In the genomic region with DNA sequence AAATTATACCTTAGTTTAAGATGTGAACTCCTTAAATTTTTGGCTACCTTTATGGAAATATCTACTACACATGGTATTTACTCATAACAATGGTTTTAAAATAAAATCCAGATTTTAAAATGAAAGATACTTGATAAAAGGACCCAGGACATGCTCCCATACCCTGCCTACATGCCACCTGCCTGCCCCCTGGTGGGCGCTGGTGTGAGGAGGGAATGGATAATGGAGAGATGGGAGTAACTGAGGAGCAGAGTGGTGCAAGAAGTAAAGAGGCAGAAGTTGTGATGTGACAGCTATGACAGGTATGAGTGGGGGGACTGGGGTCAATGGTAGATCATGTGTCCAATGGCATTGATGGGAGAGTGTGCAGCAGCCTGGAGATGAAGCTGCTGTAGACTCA, we compare ENCODE assay signal across 9 mouse cellular contexts.
DNase-seq lines count a peak whose midpoint lies in the region; ATAC-seq and TF ChIP-seq lines count a peak whose summit lies in the region.
"Had no signal": no experiment of that assay in that cellular context is flagged by ENCODE, and none has a peak within 500 bp of the region (broad histone marks: within the 10 kb centered on the region; RNA-seq: fewer than 3 reads in every experiment).

No protein-coding gene starts in this region.

- no peaks in the 10 kb centered on the region for H3K9me3 ChIP-seq in hindbrain, postnatal 0 days (ENCODE audit: low read length)
- H3K9me3 ChIP-seq in hindbrain, embryonic 12.5 days (replicated peaks) = no peaks in the 10 kb centered on the region
- no peaks in the 10 kb centered on the region for H3K9me3 ChIP-seq in neural tube, embryonic 11.5 days (ENCODE audit: control insufficient read depth, low read length)
- H3K9me3 ChIP-seq: heart, embryonic 13.5 days had no signal

- intact Hi-C loops in left cerebral cortex, postnatal 14 days (cut with DNase I) = no loop called here

- no peak overlapping the region for H3K9ac ChIP-seq in hindbrain, postnatal 0 days (replicated peaks; ENCODE audit: low read length)
- H3K9ac ChIP-seq in hindbrain, embryonic 12.5 days = no peak overlapping the region
- no peak overlapping the region for H3K9ac ChIP-seq in neural tube, embryonic 11.5 days (ENCODE audit: low read length)
- H3K9ac ChIP-seq: heart, embryonic 13.5 days had no signal

- no peak for TF ChIP-seq POLR2A in bone marrow, adult 2 months (IDR thresholded peaks at IDR 0.05; ENCODE audit: borderline replicate concordance, control insufficient read depth, low read depth, low read length)

- H3K27ac ChIP-seq in hindbrain, postnatal 0 days = no peak overlapping the region
- H3K27ac ChIP-seq in hindbrain, embryonic 12.5 days = no peak overlapping the region
- H3K27ac ChIP-seq in bone marrow, adult 2 months (ENCODE audit: control insufficient read depth, insufficient read depth, low read depth, low read length, poor library complexity) = no peak overlapping the region
- H3K27ac ChIP-seq in neural tube, embryonic 11.5 days (ENCODE audit: low read depth, low read length) = no peak overlapping the region
- H3K27ac ChIP-seq: heart, embryonic 13.5 days had no signal

- no peaks in the 10 kb centered on the region for H3K36me3 ChIP-seq in hindbrain, postnatal 0 days (ENCODE audit: insufficient read depth, low read length)
- H3K36me3 ChIP-seq in hindbrain, embryonic 12.5 days = no peaks in the 10 kb centered on the region
- no peaks in the 10 kb centered on the region for H3K36me3 ChIP-seq in neural tube, embryonic 11.5 days (ENCODE audit: control insufficient read depth, insufficient read depth, low read length)
- H3K36me3 ChIP-seq: heart, embryonic 13.5 days had no signal

- H3K4me1 ChIP-seq in hindbrain, postnatal 0 days (ENCODE audit: insufficient read depth, low read length) = no peaks in the 10 kb centered on the region
- no peaks in the 10 kb centered on the region for H3K4me1 ChIP-seq in hindbrain, embryonic 12.5 days
- H3K4me1 ChIP-seq in bone marrow, adult 2 months (ENCODE audit: control insufficient read depth, insufficient read depth, low read length) = no peaks in the 10 kb centered on the region
- H3K4me1 ChIP-seq in neural tube, embryonic 11.5 days (ENCODE audit: control insufficient read depth, insufficient read depth, low read length) = no peaks in the 10 kb centered on the region
- H3K4me1 ChIP-seq: heart, embryonic 13.5 days had no signal

- no peak overlapping the region for H3K4me2 ChIP-seq in hindbrain, postnatal 0 days (ENCODE audit: low read depth, low read length)
- H3K4me2 ChIP-seq in hindbrain, embryonic 12.5 days (replicated peaks) = no peak overlapping the region
- H3K4me2 ChIP-seq in neural tube, embryonic 11.5 days (ENCODE audit: low read depth) = no peak overlapping the region
- H3K4me2 ChIP-seq: heart, embryonic 13.5 days had no signal

- ATAC-seq in hindbrain, postnatal 0 days = no peak
- ATAC-seq in hindbrain, embryonic 12.5 days (ENCODE audit: low FRiP score) = no peak
- no peak for ATAC-seq in neural tube, embryonic 11.5 days (ENCODE audit: insufficient read depth, low FRiP score, low TSS enrichment)
- ATAC-seq in erythroblast, adult 5-6 weeks (replicated peaks; ENCODE audit: low FRiP score, poor library complexity, severe bottlenecking) = no peak

- WGBS in hindbrain, postnatal 0 days = 52% methylated on average over 1 of the region's 1 CpGs
- 27% methylated on average over 1 of the region's 1 CpGs for WGBS in hindbrain, embryonic 12.5 days
- WGBS in bone marrow, adult 2 months = 33% methylated on average over 1 of the region's 1 CpGs
- WGBS in neural tube, embryonic 11.5 days = 41% methylated on average over 1 of the region's 1 CpGs

- no peaks in the 10 kb centered on the region for H3K27me3 ChIP-seq in hindbrain, postnatal 0 days (ENCODE audit: insufficient read depth, low read length)
- no peaks in the 10 kb centered on the region for H3K27me3 ChIP-seq in hindbrain, embryonic 12.5 days
- no peaks in the 10 kb centered on the region for H3K27me3 ChIP-seq in neural tube, embryonic 11.5 days (ENCODE audit: control insufficient read depth, insufficient read depth, low read length)
- H3K27me3 ChIP-seq: heart, embryonic 13.5 days had no signal

- TF ChIP-seq CTCF in hindbrain, postnatal 0 days (IDR thresholded peaks at IDR 0.05; ENCODE audit: low read depth) = peak; percentile 49
- peak; percentile 22; the same call in 1 of the 2 replicates for TF ChIP-seq CTCF in bone marrow, adult 2 months (IDR thresholded peaks at IDR 0.05; ENCODE audit: control insufficient read depth, insufficient read depth, low read length)

- DNase-seq in hindbrain, postnatal 0 days (ENCODE audit: low spot score) = no peak
- DNase-seq in right cerebral cortex, postnatal 14 days = peak; percentile 7
- DNase-seq in right cerebral cortex, postnatal 36 days (ENCODE audit: low spot score in 2 of 2) = no peak
- peak; percentile 35 for DNase-seq in neural tube, embryonic 11.5 days (ENCODE audit: low spot score)
- DNase-seq in left cerebral cortex, postnatal 14 days (ENCODE audit: low spot score in 2 of 2) = no peak

- H3K4me3 ChIP-seq in hindbrain, postnatal 0 days (ENCODE audit: low read length) = no peak overlapping the region
- no peak overlapping the region for H3K4me3 ChIP-seq in hindbrain, embryonic 12.5 days
- H3K4me3 ChIP-seq in bone marrow, adult 2 months (replicated peaks; ENCODE audit: control insufficient read depth, low read depth, low read length) = no peak overlapping the region
- H3K4me3 ChIP-seq in neural tube, embryonic 11.5 days (ENCODE audit: low read depth, low read length) = no peak overlapping the region
- H3K4me3 ChIP-seq: heart, embryonic 13.5 days had no signal

Comparison
In these comparisons a context has a peak if more than half of its experiments do, and no peak if none do; other contexts are left out.
1. DNase-seq: peak in right cerebral cortex, postnatal 14 days (single experiment) and neural tube, embryonic 11.5 days (single experiment); none in hindbrain, postnatal 0 days (single experiment), right cerebral cortex, postnatal 36 days (0 of 2) and left cerebral cortex, postnatal 14 days (0 of 2).